Mouse (Mus musculus) CD4-positive helper T cell, adult 2 months (primary cell): ENCODE results near the gene Gcn1l1.
A peak's percentile ranks its signal among the peaks of the same experiment; 100 is the strongest.
"Not testable (repeated sequence)": the region's sequence is repeated elsewhere in the genome, so short reads cannot be mapped to it uniquely, and the experiment has no call there.

Experiments used
- DNase-seq: peaks from one replicate; pipeline ENCODE4 v3.0.0-alpha.2; 2012; ENCODE audit warnings: low read depth, missing footprints, low spot score

Gcn1l1 gene

GRCm38 (mm10) chr5:115559237-115560101 is 5.6 kb upstream of the Gcn1l1 start, which contains the start of gene Rplp0:
Gene Rplp0, plus strand, starts transcription at chr5:115559467.
- DNase-seq = peak; percentile 99

DNA sequence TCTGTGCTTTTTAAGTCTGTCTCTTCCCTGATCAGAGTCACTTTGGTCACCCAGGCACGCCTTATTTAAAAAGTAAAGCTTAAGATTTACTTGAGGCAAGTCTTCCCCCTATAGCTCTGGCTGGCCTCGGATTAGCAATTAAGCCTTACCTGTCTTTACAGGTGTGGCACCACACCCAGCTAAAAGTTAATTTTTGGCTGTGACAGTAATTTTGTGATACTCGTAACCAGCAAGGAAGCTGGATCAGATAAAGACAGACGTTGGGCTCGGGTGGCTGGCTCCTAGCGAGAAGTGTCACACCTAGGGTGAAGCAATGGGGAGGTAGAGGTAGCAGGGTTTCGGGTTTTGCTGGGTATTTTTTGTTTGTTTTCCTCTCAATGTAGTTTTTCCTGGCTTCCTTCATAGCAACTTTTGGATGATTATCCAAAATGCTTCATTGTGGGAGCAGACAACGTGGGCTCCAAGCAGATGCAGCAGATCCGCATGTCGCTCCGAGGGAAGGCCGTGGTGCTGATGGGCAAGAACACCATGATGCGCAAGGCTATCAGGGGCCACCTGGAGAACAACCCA is 4.6 kb upstream of the Gcn1l1 start:
- no peak for DNase-seq

DNA sequence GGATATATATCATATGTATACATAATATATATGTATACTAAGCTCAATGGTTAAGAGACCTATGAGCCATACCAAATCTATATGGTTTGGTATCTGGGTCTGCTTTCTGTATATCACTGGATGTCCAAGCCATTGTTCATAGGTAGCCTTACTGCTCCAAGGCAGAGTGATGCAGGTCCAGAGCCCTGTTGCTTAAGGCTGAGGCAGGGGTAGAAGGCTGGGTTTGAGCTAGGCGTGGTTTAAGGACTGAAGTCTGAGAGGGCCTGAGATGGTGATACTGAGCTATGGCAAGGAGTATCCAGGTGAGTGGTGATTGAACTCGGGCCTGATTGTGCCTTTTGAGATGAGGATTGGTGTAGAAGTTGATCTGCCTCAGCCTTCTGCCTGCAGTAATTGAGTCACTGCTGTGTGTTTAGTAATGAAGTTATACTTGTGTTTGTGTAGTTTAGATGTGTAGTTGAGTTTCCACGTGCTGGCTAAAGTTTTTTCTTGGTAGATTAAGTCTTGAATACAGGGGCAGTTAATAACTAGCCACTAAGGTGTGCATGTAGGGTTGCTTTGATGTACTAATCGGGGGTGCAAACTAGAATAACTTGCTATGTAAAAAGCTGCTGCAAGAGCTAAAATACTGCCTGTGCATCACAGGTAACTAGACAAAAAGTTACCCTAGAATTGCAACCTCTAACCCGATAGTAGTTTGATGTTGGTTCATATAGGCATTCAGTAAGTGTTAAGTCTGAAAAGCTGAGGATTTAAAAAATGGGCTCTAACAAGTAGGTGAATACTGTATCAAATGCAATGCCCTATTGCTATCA is 1.1 kb upstream of the Gcn1l1 start:
- no peak for DNase-seq

DNA sequence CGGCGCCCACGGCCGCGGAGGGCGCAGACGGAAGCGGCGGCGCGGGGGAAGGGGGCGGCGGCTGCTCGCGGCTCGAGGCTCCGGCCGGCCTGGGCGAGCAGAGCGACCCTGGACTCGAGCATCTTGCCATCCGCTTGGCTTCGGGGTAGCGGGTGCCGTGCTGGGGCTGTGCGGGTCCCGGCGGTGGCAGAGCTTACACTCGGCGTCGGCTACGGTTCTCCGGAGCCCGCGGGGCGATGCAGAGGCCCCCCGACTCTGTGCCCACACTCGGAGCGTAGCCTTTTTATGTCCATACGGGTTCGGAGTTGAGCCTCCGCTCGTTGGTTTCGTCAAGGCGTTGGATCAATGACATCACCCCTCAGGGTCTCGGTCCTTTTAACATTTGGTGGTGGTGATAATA is 349 bp downstream of the Gcn1l1 start:
- DNase-seq = no peak

DNA sequence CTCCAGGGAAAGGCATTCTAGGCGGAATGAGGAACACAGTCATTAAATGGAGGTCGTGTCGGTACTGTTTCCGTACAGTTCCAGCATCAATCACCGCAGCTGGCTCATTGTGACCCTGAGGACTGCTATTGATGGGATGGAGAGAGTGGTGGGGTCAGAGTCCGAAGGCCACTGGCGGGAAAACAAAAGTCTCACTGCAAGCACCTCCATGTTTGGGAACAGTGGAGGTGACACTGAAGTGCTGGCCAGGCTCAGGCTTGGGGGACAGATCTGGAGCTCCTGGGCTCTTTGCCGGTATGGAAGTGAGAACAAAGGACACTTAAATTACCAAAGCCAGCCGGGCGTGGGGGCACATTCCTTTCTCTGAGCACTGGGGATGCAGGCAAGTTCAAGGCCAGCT is 3.6 kb downstream of the Gcn1l1 start:
- no peak for DNase-seq

DNA sequence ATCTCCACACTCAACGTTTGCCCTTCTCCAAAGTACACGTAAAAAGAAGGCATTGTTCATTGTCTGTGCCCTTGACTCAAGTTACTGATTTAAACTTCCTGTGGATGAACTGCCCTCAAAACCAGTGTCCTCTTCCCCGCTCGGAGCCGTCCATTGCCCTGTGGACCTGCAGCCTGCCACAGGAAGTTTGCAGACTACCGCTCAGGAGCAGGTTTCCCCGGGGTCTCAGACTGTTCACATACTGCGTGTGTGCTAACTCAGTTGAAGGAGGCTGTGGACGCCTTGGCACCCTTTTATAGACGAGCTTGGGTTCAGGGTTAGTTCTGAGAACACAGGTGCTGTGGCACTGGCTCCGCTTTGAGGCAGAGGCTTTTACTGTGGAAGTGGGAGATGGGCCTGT is 4.3 kb downstream of the Gcn1l1 start:
- DNase-seq = no peak

GRCm38 (mm10) chr5:115569721-115570120 is 4.7 kb downstream of the Gcn1l1 start:
- DNase-seq = no peak

DNA sequence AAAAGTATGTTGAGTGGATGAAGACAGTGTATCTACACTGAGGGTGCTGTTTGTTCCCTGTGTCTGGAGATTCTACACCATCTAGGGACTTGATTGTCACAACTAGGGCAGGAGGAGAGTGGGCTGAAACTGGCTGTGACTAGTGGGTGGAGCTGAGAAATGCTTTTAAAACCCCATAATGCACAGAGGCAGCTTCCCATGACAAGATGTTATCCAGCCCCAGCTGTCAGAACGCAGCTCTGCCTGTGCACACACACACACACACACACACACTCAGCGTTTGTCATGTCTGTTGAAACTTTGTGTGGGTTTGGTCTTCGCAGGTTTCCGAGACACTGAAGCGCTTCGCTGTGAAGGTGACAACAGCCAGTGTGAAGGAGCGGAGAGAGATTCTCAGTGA is 6.0 kb downstream of the Gcn1l1 start:
- DNase-seq = no peak

DNA sequence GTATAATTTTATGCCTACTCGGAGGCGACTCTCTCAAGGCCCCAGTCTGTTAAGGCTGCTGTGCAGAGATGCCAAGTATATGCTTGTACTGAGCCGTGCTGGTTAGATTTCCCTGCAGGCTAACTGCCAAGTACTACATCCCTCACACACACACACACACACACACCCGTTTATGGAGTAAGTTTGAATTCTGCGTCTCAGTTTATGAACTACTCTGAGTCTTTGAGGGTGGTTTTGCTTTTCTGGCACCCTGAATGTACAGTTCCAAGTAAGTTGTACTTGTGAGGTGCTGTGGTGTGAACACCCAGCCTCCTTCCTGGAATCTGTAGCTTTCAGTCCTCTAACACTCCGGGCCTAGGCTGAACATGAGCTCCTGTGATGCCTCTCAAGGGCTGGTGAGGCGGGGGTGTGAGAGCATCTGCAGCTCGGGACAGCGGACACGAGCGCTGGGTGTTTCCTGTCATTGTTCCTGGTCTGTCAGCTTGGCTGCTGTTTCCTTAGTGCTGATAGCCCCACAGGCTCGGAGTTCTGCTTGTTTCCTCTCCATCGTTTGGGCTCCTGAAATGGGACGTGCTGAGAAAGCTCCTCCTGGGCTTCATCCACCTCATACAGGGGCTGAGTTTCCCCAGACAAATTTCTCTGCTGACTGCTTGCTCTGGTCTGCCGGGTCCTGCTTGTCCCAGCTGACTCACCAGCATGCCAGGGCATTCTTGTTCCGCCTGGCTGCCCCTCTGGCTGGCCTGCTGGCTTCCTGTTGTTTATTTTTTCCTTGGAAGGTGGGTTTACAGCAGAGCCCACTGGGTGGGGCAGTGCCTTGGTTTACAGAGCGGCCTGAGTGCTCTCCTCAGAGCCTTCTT is 7.9 kb downstream of the Gcn1l1 start:
- DNase-seq = no peak

GRCm38 (mm10) chr5:115574992-115575391 is 9.9 kb downstream of the Gcn1l1 start:
- DNase-seq = no peak

- not testable (repeated sequence) for DNase-seq
Observed at GRCm38 (mm10) chr5:115577686-115578085, 12.6 kb downstream of the Gcn1l1 start.

DNA sequence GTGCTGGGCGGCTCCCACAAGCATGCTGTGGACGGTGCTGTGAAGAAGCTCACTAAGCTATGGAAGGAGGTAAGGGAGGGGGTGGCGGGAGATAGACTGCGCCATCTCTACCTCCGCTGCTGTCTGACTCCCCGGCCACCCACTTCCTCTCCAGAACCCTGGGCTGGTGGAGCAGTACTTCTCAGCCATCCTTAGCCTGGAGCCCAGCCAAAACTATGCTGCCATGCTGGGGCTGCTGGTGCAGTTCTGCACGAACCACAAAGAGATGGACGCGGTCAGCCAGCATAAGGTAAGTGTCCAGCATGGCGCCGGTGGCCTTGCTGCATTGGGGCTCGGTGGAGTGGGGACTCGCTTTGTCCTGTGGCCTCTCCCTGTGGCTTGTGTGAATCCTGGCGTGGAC is 13.9 kb downstream of the Gcn1l1 start:
- DNase-seq = no peak

GRCm38 (mm10) chr5:115579363-115579762 is 14.3 kb downstream of the Gcn1l1 start:
- DNase-seq = no peak

DNA sequence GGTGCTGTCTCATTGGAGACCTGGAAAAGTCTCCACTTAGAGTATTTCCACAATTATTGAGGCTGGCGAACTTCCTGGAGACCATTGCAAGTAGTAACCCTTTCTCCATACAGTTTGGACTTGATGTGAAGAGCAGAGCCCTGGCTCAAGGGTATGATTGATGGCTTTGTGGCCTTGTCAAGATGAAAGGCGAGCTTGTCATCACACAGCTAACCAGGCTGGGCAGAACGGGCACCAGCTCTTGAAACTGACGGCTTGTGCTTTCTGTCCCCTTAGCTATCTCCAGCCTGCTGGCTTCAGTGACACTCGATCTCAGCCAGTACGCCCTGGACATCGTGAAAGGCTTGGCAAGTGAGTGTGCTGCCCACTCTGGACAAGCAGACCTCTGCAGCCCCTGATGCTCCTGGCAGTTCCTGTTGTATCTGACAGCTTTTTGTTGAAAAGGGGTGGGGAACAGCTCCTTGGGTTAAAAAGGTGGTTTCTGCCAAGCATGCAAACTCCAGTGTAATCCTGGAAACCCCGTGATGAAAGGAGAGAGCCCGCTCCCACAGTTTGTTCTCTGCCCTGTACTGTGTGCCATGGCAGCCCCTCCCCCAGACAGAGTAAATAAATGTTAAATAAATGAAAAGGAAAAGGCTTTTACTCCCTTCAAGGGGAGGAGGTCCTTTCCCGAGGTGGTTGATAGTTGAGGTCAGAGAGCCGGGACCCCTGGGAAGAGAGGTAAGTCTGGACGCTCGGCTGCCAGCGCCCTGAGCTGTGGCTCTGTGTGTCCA is 15.4 kb downstream of the Gcn1l1 start:
- DNase-seq = no peak

- no peak for DNase-seq
Observed at GRCm38 (mm10) chr5:115581662-115582061, 16.6 kb downstream of the Gcn1l1 start.

DNA sequence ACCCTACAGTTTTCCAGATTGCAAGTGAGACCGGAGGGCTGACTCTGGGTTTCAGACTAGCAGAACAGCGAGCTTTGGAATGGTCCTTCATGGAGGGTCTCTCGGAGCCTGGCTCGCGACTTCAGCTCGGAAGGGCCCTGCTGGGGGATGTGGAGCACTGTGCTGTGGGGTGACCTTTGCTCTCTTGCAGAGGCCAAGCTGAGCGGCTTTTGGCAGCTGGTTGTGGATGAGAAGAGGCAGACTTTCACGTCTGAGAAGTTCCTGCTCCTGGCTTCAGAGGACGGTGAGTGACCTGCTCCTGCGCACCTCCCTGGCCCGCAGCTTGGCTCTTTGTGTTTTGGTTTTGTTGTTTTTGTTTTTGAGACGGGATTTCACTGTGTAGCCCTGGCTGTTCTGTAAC is 20.6 kb downstream of the Gcn1l1 start:
- DNase-seq = no peak

- DNase-seq = no peak
Observed at GRCm38 (mm10) chr5:115586166-115586565, 21.1 kb downstream of the Gcn1l1 start.

- DNase-seq = no peak
Observed at GRCm38 (mm10) chr5:115586780-115587179, 21.7 kb downstream of the Gcn1l1 start.

GRCm38 (mm10) chr5:115591028-115591427 is 26.0 kb downstream of the Gcn1l1 start:
- DNase-seq = no peak

GRCm38 (mm10) chr5:115591506-115591905 is 26.5 kb downstream of the Gcn1l1 start:
- DNase-seq = no peak

- DNase-seq = no peak
Observed at GRCm38 (mm10) chr5:115603561-115603960, 38.5 kb downstream of the Gcn1l1 start.
